Mouse (Mus musculus) heart, adult 18-20 months (tissue): Measurements from ENCODE around the gene Gm42674. TPM values are rescaled to one million over a fixed set of nuclear protein-coding genes. Genes with fewer than 3 reads are reported as not detected.

Experiments used
- DNase-seq, 2 experiments: peaks; one replicate each; pipeline ENCODE4 v3.0.0; 2021 to 2022; ENCODE audit warnings: mixed read lengths in 1 of 2
- long read RNA-seq, 2 experiments: library from polyadenylated mRNA; stranded (forward); transcript quantifications; one replicate each; pipeline ENCODE4 v2.0.0; 2021
- total RNA-seq, 2 experiments: library from RNA; stranded (reverse); gene quantifications; 2 replicates each; pipeline ENCODE4 v1.2.3; 2021

The Gm42674 gene
- total RNA-seq, result not detected
- long read RNA-seq, experiment 1, partial matches to known transcripts, result 0 of 1 reads
- long read RNA-seq, experiment 1, other reads (novel, unspliced or antisense), result 1 of 1 reads
- long read RNA-seq, experiment 2, result 0 reads

- no peak for DNase-seq
These were observed at the start of gene Gm42674 for GRCm38 (mm10) chr3:90601486-90602110. TSS of gene Gm42674 (plus strand) at chr3:90601904.

GRCm38 (mm10) chr3:90552231-90552630, 49.5 kb upstream of the Gm42674 start:
- DNase-seq, result no peak

GRCm38 (mm10) chr3:90555954-90556353, 45.8 kb upstream of the Gm42674 start:
- DNase-seq, result peak; percentile 39 to 63

GRCm38 (mm10) chr3:90560008-90560628, 41.6 kb upstream of the Gm42674 start, which contains the start of gene S100a3:
TSS of gene S100a3 (plus strand) at chr3:90560578.
- DNase-seq, result no peak

GRCm38 (mm10) chr3:90574691-90575090, 27.0 kb upstream of the Gm42674 start:
- peak; percentile 50 to 65 for DNase-seq

- no peak for DNase-seq
These were observed 26.4 kb upstream of the Gm42674 start for GRCm38 (mm10) chr3:90575320-90575719.

- DNase-seq, result no peak
These were observed 25.2 kb upstream of the Gm42674 start for GRCm38 (mm10) chr3:90576351-90577001.

GRCm38 (mm10) chr3:90579433-90579832, 22.3 kb upstream of the Gm42674 start:
- no peak for DNase-seq

- no peak for DNase-seq
These were observed 20.6 kb upstream of the Gm42674 start for GRCm38 (mm10) chr3:90581141-90581540.

GRCm38 (mm10) chr3:90582156-90582555, 19.5 kb upstream of the Gm42674 start:
- DNase-seq, result no peak

GRCm38 (mm10) chr3:90582556-90582955, 19.1 kb upstream of the Gm42674 start:
- DNase-seq, result no peak

GRCm38 (mm10) chr3:90583893-90584292, 17.8 kb upstream of the Gm42674 start:
- peak in 1 of 2 experiments; percentile 72 for DNase-seq

- peak; percentile 82 to 84 for DNase-seq
These were observed 16.1 kb upstream of the Gm42674 start for GRCm38 (mm10) chr3:90585595-90585994.

GRCm38 (mm10) chr3:90586016-90586643, 15.6 kb upstream of the Gm42674 start:
- DNase-seq, result no peak

- DNase-seq, result peak; percentile 78 to 92
These were observed 14.8 kb upstream of the Gm42674 start for GRCm38 (mm10) chr3:90586906-90587305.

- peak; percentile 47 to 71 for DNase-seq
These were observed 14.2 kb upstream of the Gm42674 start for GRCm38 (mm10) chr3:90587361-90588101.

- DNase-seq, result no peak
These were observed 12.3 kb upstream of the Gm42674 start for GRCm38 (mm10) chr3:90589390-90589789.

- DNase-seq, result no peak
These were observed 11.8 kb upstream of the Gm42674 start, which contains the start of gene S100a2 for GRCm38 (mm10) chr3:90589947-90590346. TSS of gene S100a2 (plus strand) at chr3:90590247.

GRCm38 (mm10) chr3:90594466-90594865, 7.2 kb upstream of the Gm42674 start:
- DNase-seq, result no peak

- DNase-seq, result no peak
These were observed 6.1 kb upstream of the Gm42674 start for GRCm38 (mm10) chr3:90595556-90595955.

- no peak for DNase-seq
These were observed 4.9 kb upstream of the Gm42674 start for GRCm38 (mm10) chr3:90596810-90597209.

GRCm38 (mm10) chr3:90597736-90598135, 4.0 kb upstream of the Gm42674 start:
- no peak for DNase-seq
